Mouse (Mus musculus) olfactory bulb, adult 2 months (tissue): ENCODE measurements at regions not wholly inside any gene's neighbourhood (a gene's known extent, or its start where the extent isn't known, plus 50 kb on each side); places are given as distances from the start of the nearest gene placed in this dataset.

ENCODE experiments used
- CTCF ChIP-seq: fragments of 200-500 bp; IDR thresholded peaks from 2 replicates; pipeline ENCODE4 v1.5.1; 2012; ENCODE audit warnings: low read depth, mild to moderate bottlenecking, low read length, moderate library complexity; ENCODE audit not compliant: insufficient read depth
- POLR2A ChIP-seq: fragments of 200-500 bp; IDR thresholded peaks from 2 replicates; pipeline ENCODE4 v1.6.1; 2012; ENCODE audit warnings: mild to moderate bottlenecking, low read depth, low read length, moderate library complexity; ENCODE audit not compliant: insufficient read depth

- TF ChIP-seq POLR2A: no peak
- TF ChIP-seq CTCF: no peak
Measured at GRCm38 (mm10) chr12:71621542-71621941, 209.3 kb upstream of the Daam1 start.
